Mouse (Mus musculus) liver, embryonic 14.5 days (tissue): ENCODE data around the gene Jaml.

Experiments used
- CTCF ChIP-seq: IDR thresholded peaks from 2 replicates; pipeline ENCODE4 v1.5.1; 2016; ENCODE audit warnings: antibody characterized with exemption, low read depth, control low read depth
- EP300 ChIP-seq: IDR thresholded peaks from 2 replicates; pipeline ENCODE4 v1.6.1; 2016; ENCODE audit warnings: antibody characterized with exemption, low read depth

DNA sequence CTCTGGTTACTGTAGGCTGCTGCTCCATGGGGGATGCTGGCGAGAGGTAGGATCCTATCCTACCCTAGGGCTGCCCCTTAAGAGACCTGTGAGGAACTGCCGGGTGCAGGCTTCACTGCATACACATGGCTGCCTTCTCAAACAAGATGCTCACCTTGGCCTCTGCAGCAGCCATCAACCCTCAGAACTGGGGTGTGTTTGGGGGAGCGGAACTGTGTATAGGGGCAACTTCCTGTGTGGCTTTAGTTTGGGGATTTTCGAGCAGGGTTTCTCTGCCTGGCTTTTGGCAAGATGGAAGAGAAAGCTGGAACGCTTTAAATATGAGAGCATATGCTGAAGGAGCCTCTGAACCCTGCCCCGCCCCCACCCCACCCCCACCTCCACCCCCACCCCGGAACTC is 48.0 kb downstream of the Jaml start:
- TF ChIP-seq CTCF: no peak
- no peak for TF ChIP-seq EP300
